Mouse (Mus musculus): ENCODE measurements around the gene Gmip.

Gene Gmip

GRCm38 (mm10) chr8:69803366-69803765 lies 5.1 kb upstream of the Gmip start:
- DNase-seq (ENCODE audit: low spot score) = peak; percentile 2

DNA sequence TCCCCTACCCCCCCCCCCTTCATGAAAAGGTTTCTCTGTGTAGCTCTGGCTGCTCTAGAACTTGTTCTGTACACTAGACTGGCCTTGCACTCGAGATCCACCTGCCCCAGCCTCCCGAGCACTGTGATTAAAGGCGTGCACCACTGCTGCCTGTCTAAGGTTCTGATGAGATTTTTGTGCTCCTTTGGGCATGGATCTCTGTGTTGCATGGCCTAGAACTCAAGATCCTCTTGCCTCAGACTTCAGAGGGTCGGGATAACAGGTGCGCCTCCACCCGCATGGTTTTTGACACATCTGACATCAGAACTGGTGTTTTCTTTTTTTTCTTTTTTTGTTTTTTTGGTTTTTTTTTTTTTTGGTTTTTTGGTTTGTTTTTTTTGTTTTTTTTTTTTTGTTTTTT lies 3.9 kb upstream of the Gmip start:
- peak; percentile 1 for DNase-seq (ENCODE audit: low spot score)

- DNase-seq (ENCODE audit: low spot score) = no peak
These were observed 3.4 kb upstream of the Gmip start for GRCm38 (mm10) chr8:69805086-69805485.

DNA sequence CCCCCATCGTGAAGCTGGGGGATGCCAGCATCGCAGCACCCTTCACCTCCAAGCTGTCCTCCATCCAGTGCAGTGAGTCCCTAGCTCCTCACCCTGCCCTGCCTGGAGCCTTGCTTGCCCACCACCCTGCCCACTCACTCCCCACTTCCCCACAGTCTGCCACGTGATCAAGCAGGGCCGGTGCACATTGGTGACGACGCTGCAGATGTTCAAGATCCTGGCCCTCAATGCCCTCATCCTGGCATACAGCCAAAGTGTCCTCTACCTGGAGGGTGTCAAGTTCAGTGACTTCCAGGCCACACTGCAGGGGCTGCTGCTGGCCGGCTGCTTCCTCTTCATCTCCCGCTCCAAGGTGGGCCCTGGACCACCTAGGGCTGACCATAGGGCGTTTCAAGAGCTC lies 3.0 kb upstream of the Gmip start:
- no peak for DNase-seq (ENCODE audit: low spot score)

DNA sequence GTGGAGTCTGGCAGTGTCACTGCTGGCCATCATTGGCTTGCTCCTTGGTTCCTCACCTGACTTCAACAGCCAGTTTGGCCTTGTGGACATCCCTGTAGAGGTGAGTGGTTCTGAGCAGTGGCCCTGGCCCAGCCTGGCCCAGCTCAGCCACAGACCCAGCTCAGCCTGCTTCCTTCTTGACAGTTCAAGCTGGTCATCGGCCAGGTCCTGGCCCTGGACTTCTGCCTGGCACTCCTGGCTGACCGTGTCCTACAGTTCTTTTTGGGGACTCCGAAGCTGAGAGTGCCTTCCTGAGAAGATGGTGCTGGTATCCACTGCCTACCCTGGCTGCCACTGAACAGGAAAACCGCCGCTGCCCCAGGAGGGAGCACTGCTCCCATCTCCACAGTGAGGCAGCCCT lies 1.2 kb upstream of the Gmip start:
- DNase-seq (ENCODE audit: low spot score) = no peak

GRCm38 (mm10) chr8:69808864-69809403 lies 455 bp downstream of the Gmip start:
- no peak for DNase-seq (ENCODE audit: low spot score)

DNA sequence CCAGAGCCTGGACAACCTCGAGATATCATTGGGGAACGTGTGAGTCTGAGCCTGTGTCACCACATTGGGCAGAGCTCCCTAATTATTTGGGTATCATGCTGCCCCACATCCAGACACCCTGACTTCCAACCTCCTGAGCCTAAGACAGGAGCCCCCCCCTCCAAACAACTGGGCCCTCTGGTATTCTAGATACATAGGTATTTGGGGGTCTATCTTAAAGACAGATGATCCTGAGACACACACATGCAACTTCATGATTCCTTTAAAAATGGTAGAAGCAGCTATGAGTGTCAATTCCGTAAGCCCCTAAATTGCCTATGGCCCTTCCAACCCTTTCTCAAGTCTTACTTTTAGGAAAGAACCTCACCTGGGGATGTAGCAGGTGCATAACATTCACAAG lies 1.3 kb downstream of the Gmip start:
- no peak for DNase-seq (ENCODE audit: low spot score)

DNA sequence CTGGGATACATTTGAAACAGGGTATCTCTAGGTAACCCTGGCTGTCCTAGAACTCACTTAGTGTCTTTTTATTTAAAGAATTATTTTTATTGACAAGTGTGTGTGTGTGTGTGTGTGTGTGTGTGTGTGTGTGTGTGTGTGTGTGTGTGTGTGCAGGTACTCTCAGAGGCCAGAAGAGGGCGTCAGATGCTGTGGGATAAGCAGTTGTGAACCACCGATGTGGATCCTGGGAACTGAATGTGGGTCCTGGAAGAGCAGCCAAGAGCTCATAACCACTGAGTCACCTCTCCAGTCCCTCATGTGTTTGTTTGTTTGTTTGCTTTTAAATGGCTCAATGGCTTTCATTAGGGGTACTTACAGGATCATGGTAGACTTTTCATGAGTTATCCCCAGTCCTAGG lies 6.4 kb downstream of the Gmip start:
- DNase-seq (ENCODE audit: low spot score) = no peak

DNA sequence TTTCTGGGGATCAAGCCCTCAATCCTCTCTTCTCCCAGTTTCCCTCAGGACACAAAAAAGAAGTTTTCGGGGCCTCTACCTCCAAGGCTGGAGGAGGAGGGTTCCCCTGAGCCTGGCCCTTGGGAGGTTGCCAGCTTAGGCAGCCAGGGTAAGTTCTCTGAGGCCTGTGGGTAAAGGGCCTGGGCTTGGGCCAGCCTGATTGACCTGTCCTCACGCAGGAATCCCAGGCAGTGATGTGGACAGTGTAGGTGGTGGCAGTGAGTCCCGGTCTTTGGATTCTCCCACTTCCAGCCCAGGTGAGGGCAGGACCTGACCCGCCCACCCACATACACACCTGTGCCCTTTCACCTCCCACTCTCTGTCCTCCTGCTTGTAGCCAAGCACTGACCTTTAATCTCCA lies 6.9 kb downstream of the Gmip start:
- DNase-seq (ENCODE audit: low spot score) = no peak

- no peak for DNase-seq (ENCODE audit: low spot score)
These were observed 12.0 kb downstream of the Gmip start for GRCm38 (mm10) chr8:69820466-69820865.

GRCm38 (mm10) chr8:69821971-69822385 lies 13.5 kb downstream of the Gmip start:
- DNase-seq (ENCODE audit: low spot score) = peak; percentile 28

DNA sequence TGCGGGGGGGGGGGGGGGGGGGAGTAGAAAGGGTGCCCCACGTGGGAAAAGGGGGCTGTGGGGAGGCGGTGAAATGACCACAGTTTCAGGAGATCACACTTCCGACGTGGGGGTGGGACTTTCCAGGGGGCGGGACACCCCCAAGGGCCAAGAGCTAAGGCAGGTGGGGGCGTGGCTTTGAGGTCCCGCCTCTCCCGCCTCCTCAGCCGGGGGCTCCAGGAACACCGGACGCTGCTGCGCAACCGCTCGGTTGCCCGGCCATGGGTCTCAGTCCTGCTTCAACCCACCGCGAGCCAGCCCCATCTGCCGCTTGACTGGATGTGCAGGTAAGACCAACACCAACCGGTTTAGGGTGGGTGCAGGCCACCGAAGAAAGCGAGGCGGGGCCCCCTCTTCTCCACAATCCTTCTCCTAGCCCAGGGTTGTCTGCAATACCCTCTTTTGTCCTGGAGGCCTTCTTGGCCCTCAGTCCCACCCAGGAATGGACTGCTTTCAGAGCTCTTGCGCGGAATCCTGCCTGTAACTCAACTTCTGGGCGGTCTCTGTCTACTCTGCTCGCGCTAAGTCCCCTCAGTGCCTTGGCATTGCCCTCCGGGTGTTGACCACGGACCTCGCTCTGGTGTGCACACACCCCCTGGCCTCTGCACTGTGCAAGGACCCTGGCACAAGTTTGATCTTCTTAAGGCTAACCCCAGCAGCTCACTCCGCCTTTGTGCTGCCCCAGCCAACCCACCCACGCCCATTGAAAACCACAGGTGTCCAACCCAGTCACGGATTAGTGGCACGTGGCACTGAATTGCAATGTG lies 14.1 kb downstream of the Gmip start, which contains the start of gene Lpar2:
Lpar2 (plus strand) TSS at position 44 of the 806 bp plus-strand sequence.
- peak; percentile 58 for DNase-seq (ENCODE audit: low spot score)

GRCm38 (mm10) chr8:69826371-69826770 lies 17.9 kb downstream of the Gmip start:
- DNase-seq (ENCODE audit: low spot score) = no peak

GRCm38 (mm10) chr8:69832298-69832853 lies 23.9 kb downstream of the Gmip start, which contains the start of gene Pbx4:
Gene Pbx4, plus strand, starts transcription at chr8:69832491.
- peak; percentile 52 for DNase-seq (ENCODE audit: low spot score)

DNA sequence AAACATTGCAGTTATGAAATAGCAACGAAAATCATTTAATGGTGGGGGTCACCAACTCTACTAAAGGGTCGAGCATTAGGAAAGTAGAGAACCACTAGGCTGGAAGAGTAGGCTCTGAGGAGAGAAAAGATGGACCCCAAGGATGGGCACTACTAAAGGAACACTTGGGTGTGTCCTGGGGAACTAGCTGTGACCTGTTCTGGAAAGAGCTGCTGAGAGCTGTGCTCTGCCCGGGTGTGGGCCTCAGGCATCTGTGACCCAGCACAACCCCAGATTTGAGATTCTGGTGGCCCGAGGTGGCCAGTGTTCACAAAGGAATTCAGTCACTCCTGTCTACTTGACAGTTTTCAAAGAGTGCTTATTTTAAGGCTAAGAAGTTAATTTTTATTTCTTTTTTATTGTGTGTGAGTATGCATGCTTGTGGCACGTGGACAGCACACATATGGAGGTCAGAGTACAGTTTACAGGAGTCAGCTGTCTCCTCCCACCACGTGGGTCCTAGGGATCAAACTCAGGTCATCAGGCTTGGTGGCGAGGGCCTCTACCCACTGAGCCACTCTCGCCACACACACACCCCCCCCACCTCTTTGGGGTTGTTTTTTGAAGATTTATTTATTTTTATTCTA lies 28.7 kb downstream of the Gmip start:
- no peak for DNase-seq (ENCODE audit: low spot score)

DNA sequence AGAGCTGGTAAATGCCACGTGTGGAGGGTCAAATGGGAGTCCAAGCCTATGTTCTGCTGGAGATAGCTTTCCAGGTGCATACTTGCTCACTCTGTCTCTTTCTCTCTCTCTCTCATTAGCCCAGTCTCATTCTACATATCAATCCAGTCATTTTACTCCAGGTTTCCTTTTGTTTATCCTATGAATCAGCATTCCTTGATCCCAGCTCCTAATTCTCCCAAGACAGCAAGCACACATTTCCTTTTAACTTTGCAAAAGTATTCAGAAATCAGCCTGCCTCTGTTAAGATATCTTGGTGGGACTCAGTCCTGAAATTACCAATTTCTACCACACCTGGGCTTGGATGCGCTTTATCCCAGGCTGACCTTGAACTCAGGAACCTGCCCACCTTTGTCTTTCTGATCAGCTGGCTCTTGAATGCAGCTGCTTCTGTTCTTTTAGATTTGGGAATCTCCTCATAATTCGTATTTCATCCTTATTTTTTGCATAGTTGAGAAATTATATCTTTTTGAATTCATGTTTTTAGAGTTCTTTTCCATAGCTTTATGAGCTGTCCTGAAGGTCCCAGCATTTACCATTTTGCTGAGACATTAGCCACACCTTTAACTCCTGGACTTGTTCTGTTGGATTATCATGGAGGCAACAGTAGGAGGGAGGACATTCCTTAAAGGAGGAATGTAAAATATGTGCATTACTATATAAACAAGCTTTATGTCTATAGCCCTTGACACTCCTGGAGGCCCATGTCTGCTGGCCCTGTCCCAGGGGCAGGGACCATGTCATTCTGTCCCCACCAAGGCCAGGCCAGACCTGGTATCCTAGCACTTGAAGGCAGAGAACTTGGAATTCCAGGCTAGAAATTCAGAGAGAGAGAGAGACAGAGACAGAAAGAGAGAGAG lies 38.9 kb downstream of the Gmip start:
- no peak for DNase-seq (ENCODE audit: low spot score)

- peak; percentile 51 for DNase-seq (ENCODE audit: low spot score)
These were observed 40.5 kb downstream of the Gmip start for GRCm38 (mm10) chr8:69848951-69849350.

GRCm38 (mm10) chr8:69849899-69850298 lies 41.4 kb downstream of the Gmip start:
- DNase-seq (ENCODE audit: low spot score) = no peak

DNA sequence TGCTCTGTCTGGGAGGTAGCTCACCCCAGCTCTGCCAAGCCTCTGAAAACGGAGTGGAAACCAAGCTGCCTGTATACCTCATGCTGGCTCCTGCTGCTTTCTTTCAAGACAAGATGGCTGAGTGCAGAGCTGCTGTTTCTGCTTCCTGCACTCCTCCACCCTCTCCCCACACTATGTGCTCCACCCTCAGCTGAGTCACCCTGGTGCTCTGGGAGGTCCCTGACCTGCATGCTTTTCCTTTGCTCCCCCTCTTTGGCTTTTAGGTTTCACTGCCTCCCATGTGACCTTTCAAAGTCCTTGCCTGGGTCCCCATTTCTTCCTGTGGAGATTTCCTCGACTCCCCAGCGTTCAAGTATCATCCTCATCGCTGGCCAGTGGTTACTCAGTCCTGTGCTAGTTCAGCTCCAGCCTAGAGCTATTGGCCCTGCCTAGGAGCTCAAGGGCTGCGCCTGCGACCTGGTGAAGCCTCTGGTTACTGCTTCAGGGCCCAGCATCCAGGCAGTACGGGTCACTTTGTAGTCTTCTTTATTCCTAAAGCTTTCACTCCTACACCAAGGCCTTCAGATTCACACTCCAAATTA lies 42.5 kb downstream of the Gmip start:
- DNase-seq (ENCODE audit: low spot score) = no peak

DNA sequence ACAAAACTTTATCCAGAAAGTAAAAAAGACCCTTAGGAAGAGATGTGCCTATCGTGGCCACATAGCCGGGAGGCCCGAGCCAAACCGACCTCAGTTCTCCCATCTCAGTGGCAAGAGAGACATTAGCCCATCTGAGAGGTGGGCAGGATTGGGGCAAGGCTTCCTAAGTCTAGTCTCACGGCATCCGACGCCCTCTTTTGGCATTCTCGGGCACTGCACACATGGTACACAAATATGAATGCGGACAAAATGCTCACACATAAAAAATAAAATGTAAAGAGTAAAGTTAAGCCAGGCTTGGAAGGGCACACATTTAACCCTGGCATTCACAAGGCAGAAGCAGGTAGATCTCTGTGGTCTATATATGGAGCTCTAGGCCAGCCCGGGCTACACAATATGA lies 45.4 kb downstream of the Gmip start:
- no peak for DNase-seq (ENCODE audit: low spot score)

DNA sequence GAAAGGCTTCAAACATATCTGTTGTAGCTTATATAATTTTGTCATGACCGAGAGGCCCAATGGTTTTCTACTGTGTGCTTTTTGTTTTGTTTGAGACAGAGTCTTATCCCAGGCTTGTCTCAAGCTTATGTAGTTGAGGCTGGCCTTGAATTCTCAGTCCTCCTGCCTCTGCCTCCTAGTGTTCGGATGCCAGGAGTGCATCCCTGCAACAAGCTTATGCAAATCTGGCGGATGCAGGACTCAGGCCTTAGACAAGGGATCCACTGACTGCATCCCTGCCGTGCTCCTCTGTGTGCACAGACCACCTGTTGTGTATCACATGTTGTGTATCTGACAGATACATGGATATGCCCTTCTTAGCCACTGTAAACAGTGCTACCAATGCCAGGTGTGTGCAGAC lies 52.3 kb downstream of the Gmip start:
- DNase-seq (ENCODE audit: low spot score) = no peak

DNA sequence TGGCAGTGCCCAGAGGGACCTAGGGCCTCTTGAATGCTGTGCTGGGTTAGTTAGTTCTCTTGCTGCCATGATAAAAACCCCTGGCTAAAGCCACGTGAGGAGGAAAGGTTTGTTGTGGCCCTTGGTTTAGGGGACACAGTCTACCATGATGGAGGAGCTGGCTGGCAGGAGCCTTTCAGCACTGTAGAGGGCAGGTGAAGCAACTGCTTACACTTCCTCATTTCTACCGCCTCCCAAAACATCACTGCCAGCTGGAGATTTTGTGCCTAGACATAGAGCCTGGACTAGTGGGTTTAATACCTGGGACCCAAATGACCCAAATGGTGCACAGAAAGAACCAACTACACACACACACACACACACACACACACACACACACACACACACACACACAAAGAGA lies 52.8 kb downstream of the Gmip start:
- no peak for DNase-seq (ENCODE audit: low spot score)

Measured in urinary bladder, postnatal 25 days (tissue).